Mouse (Mus musculus) CH12.LX (cell line): ENCODE measurements around the gene Scd2.

Experiments
- CHD2 ChIP-seq: IDR thresholded peaks from 2 replicates; pipeline ENCODE4 v1.6.1; 2011; ENCODE audit warnings: low read length, improper control_type of control experiment
- CTCF ChIP-seq, 2 experiments: IDR thresholded peaks in 1 of 2; conservative IDR thresholded peaks in 1 of 2; 2 replicates each; pipeline ENCODE4 v1.5.1; 2011 to 2012; ENCODE audit warnings: low read depth in 2 of 2, low read length in 2 of 2, improper control_type of control experiment in 1 of 2, inconsistent platforms in 1 of 2, mild to moderate bottlenecking in 1 of 2, moderate library complexity in 1 of 2
- NRF1 ChIP-seq: IDR thresholded peaks from 2 replicates; pipeline ENCODE4 v1.6.1; 2014; ENCODE audit warnings: low read depth, mild to moderate bottlenecking, inconsistent platforms, low read length, improper control_type of control experiment, moderate library complexity
- PAX5 ChIP-seq: IDR thresholded peaks from 2 replicates; pipeline ENCODE4 v1.6.1; 2012; ENCODE audit warnings: low read length, inconsistent platforms, mixed read lengths
- POLR2A ChIP-seq: IDR thresholded peaks from 2 replicates; pipeline ENCODE4 v1.6.1; 2011; ENCODE audit warnings: low read depth, mild to moderate bottlenecking, improper control_type of control experiment, low read length
- RAD21 ChIP-seq: IDR thresholded peaks from 2 replicates; pipeline ENCODE4 v1.6.1; 2011; ENCODE audit warnings: low read depth, mild to moderate bottlenecking, low read length, improper control_type of control experiment, moderate library complexity
- ZKSCAN1 ChIP-seq: IDR thresholded peaks from 2 replicates; pipeline ENCODE4 v1.6.1; 2012; ENCODE audit warnings: low read depth, inconsistent platforms, low read length, improper control_type of control experiment, borderline replicate concordance
- ZNF384 ChIP-seq: IDR thresholded peaks from 2 replicates; pipeline ENCODE4 v1.6.1; 2012; ENCODE audit warnings: low read depth, low read length, improper control_type of control experiment, inconsistent platforms

GRCm38 (mm10) chr19:44329566-44329965 lies 36.1 kb downstream of the Scd2 start:
- TF ChIP-seq RAD21 (no peak), NRF1 (no peak), CTCF (conservative IDR thresholded peaks at IDR 0.05 in 1 of 2, IDR thresholded peaks at IDR 0.05 in 1 of 2; ENCODE audit: low read depth in 2 of 2, low read length in 2 of 2) (no peak), ZNF384 (no peak), POLR2A (no peak), PAX5 (no peak), ZKSCAN1 (no peak), CHD2 (no peak)
